Mouse (Mus musculus) liver, postnatal 0 days (tissue): ENCODE data around the gene Pinlyp.

Experiments
- CTCF ChIP-seq: sonication (generic); IDR thresholded peaks from 2 replicates; pipeline ENCODE4 v1.5.1; 2016; ENCODE audit warnings: antibody characterized with exemption, low read depth
- EP300 ChIP-seq: IDR thresholded peaks from 2 replicates; pipeline ENCODE4 v1.6.1; 2016; ENCODE audit warnings: antibody characterized with exemption, low read depth, mild to moderate bottlenecking

GRCm38 (mm10) chr7:24519130-24519529 is 26.8 kb downstream of the Pinlyp start:
- TF ChIP-seq CTCF: no peak
- no peak for TF ChIP-seq EP300
